Mouse (Mus musculus) heart, adult 8-10 months (tissue): ENCODE measurements around the gene Tcl1. TPM values are rescaled to one million over a fixed set of nuclear protein-coding genes. Genes with fewer than 3 reads are reported as not detected.
"Not testable (repeated sequence)": the region's sequence is repeated elsewhere in the genome, so short reads cannot be mapped to it uniquely, and the experiment has no call there.

Source experiments
- DNase-seq: peaks from one replicate; pipeline ENCODE4 v3.0.0; 2022; ENCODE audit warnings: low spot score
- total RNA-seq, 4 experiments: library from RNA; stranded (reverse); gene quantifications; 2 replicates each; pipeline ENCODE4 v1.2.4; 2022

Tcl1 gene
- total RNA-seq, 4 experiments from 2014 or later: not detected

- DNase-seq: not testable (repeated sequence)
Observed at GRCm38 (mm10) chr12:105181040-105181644, 41.5 kb downstream of the Tcl1 start.

DNA sequence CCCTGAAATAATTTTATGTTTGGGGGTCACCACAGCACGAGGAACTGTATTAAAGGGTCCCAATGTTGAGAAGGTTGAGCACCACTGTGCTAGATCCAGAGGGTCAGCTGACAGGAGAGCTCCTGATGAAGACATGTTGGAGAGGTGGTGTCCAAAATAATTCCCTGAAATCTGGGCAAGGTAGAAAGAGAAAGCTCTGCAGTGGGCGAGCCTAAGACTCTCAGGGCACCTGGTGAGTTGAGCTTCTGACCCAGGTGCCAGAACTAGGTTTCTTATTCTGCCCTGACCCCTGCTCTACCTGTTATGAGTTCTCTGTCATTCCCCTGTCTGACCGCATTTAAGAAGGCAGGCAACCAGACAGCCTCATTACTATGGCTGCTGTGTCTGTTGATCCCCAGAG is 46.5 kb downstream of the Tcl1 start, which contains the start of gene Tcl1b5:
TSS of gene Tcl1b5 (plus strand) at position 301 of the 400 bp plus-strand sequence.
- DNase-seq: not testable (repeated sequence)

- DNase-seq: peak; percentile 18
Observed at GRCm38 (mm10) chr12:105174318-105174717, 48.3 kb downstream of the Tcl1 start.

DNA sequence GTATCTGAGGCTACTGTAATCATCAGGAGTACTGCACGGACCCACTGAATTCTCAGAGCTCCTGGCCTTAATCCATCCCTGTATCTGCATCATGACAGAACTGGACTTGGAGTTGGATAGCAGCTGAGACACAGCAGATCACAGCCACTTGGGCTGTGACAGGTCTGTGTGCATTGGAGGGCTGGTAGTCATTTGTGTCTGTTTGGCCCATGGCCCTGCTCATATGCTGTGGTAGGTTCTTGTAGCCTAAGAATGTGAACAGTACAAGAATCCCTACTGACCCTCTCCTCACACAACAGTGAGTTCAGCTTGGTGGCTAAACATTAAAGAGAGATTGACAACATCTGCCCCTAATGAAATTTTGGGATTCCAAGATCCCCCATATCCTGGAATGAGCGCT is 49.2 kb downstream of the Tcl1 start:
- no peak for DNase-seq

Other genes with a start within 250 kb of the Tcl1 start
- gene Syne3, start 213.0 kb downstream of the Tcl1 start, total RNA-seq: 10 to 100 TPM in 1 of 4 experiments, 1 to 10 TPM in 3; 7.2 to 10.5 (median 7.7) TPM
- gene Glrx5, start 190.1 kb downstream of the Tcl1 start, total RNA-seq: 100 to 1,000 TPM in 1 of 4 experiments, 10 to 100 TPM in 3; 74.2 to 104 (median 85.4) TPM
- not detected for gene Tcl1b2, start 76.8 kb downstream of the Tcl1 start, total RNA-seq
- gene Tcl1b1, start 63.1 kb downstream of the Tcl1 start, total RNA-seq: not detected
- gene Tcl1b5, start 46.4 kb downstream of the Tcl1 start, total RNA-seq: not detected
- gene Tcl1b3, start 31.8 kb downstream of the Tcl1 start, total RNA-seq: not detected
- gene Tcl1b4, start 20.8 kb downstream of the Tcl1 start, total RNA-seq: not detected
- gene Tunar, start 111.1 kb upstream of the Tcl1 start, total RNA-seq: under 1 TPM in 2 of 4 experiments, not detected in 2; 0.19 to 0.22 TPM
- under 1 TPM; 0.11 to 0.41 (median 0.13) TPM for gene D430019H16Rik, start 231.1 kb upstream of the Tcl1 start, total RNA-seq